Mouse (Mus musculus) neutrophil, adult 83 days (primary cell): Measurements from ENCODE around the gene Itga10. TPM values are rescaled to one million over a fixed set of nuclear protein-coding genes. Genes with fewer than 3 reads are reported as not detected.

Experiments
- total RNA-seq, 2 experiments: library from RNA; stranded (reverse); gene quantifications; one replicate each; pipeline ENCODE4 v1.2.4; 2023

Gene Itga10
- total RNA-seq, result 1 to 10 TPM in 1 of 2 experiments, under 1 TPM in 1; 0.79 to 1.4 TPM

DNA sequence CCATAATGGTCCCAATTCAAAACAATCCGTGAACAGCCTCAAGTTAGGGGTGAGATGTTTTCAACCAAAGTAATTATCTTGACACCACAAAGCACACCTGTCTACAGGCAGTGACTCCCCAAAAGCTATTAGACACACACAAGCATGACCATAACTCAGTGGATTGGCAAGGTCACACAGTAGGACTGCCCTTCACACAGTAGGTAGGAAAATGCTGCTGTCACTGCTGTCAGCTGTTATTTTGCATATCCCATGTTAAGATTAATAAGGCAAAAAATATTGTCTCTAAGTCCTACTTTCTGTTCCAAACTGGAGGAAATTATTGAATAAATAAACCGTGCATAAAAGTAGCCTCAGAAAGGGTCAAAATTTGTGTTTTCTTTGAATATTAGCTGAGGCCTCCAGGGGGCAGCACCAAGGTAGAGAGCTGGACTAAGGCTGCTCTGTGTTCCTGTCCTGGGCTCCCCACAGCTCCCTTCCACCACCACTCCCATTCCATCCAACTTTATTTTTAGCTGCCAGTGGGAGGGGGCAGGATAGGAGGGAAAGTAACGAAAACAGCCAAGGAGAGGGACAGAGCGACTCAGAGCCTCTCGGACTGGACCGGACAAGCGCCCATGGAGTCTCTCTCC, at the start of gene Itga10:
Gene Itga10 (plus strand): TSS at position 567 of the 632 bp plus-strand sequence.

DNA sequence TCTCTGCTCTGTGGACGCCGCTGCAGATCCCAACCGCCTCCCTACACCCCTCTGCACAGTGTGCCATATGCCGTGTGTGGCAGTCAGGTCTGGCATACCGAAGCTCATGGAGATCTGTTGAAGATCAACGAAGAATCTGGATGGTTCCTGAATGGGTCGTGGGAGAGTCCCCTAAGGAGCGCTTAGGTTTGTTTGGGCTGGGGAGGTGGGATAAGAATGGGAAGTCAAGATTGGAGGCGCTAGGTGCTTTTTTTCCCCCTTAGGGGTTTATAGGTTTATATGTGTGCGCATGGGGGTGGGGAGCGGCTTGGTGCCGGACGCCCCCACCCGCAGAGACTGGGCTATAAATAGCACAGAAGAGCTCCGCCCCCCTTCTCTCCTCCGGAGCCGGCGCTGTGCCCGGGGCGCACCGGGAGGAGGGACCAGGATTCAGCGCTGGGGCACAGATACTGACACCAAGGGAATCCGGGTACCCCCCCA, 49.1 kb upstream of the Itga10 start, which contains the start of gene Ankrd34a:
Gene Ankrd34a (plus strand): TSS at position 409 of the 480 bp plus-strand sequence.

DNA sequence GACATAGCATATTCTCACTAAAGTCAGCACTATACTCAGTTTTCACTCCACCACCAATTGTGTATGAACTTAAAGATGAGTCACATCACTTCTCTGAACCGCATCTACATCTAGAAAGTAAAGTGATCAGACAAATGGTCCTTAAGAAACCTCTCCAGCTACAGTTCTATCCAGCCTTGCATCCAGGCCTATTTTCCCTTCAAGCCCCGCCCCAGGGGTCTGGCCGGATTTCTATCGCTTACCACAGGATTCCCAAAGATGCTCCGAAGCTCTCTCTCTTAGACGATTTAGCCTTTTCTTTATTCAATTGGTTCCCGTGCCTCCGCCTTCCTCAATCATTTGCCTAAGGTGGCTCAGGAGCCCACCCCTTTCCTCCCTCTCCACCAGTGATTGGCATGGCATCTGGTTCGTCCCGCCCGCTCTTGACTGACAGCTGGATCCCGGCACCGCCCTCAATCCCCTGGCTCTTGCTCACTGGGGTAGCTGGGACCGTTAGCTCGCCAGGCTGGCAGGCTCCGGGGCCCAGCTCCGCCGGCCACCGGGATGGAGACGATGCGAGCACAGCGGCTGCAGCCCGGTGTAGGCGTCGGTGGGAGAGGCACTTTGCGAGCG, 44.6 kb upstream of the Itga10 start, which contains the start of gene Lix1l:
Gene Lix1l (plus strand): TSS at position 511 of the 612 bp plus-strand sequence.

DNA sequence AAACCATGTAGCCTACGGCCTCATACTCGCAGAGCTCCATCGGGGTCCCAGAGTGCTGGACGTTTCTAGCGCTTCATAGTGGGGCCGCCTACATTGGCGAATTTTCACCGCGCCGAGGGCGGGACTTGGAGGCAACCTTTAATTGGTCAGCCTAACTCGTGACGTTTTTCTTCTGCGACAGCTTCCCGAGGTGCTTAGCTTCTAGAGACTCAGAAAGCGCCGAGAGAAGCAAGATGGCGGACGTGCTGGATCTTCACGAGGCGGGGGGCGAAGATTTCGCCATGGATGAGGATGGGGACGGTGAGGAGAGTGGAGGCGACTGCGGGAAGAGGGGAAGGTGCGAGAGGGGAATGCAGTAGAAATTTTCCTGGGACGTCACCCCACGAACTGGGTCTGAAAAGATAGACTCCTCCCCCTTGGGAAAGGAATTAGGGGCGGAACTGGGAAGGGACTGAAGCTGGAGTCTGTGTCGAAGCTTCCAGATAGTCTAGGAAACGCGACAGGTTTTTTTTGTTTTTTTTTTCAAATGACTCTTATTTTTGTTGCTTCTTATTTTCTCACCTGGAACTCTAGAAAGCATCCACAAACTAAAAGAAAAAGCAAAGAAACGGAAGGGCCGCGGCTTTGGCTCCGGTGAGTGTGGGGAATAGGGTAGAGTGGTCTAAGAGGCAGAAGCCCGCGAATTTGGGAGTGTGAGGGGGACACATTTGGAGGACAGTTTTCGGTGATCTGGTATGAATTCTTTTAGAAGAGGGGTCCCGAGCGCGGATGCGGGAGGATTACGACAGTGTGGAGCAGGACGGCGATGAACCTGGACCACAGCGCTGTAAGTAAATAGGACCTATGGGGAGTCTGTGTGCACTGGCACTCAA, 15.4 kb upstream of the Itga10 start, which contains the start of gene Rbm8a:
Gene Rbm8a (plus strand): TSS at position 205 of the 872 bp plus-strand sequence.

DNA sequence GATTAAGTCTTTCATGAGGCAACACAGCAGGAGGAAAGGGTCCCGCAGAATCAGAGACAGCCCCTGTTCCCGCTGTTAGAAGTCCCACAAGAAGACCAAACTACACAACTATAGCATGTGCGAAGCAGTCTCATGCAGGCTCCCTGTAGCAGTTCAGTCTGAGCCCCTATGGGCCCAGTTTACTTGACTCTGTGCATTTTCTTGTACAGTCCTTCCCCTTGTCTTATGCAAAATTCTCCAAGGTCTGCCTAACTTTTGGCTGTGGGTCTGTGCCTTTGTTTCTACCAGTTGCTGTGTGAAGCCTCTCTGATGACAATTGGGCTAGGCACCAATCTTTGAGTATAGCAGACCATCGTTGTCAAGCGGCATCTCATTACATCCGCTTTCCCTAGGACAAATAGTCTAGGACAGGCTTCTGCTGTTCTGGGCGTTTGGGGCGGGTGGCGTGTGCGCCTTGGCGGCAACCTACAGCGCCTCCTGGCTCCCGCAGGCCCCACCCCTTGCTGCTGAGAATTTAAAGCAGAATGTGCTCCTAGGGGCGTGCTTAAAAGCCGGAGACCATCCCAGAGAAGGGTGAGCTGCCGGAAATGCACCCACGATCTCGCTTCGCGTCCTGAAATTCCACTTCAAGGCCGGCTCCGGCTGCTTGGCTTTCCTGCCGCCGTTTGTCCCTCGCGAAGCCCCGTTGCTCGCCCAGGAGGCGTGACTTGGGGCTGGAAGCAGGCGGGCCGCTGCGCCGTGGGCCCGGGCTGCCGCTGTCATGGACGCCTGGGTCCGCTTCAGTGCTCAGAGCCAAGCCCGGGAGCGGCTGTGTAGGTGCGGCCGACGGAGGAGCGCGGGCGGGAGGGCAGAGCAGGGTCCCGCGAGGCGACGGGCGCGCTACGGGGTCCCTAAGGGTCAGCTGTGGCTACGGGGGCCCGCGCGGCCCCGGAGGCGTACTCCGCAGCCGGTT, 10.2 kb upstream of the Itga10 start, which contains the start of the genes Pex11b and Gm42957:
Gene Pex11b (plus strand): TSS at position 449 of the 952 bp plus-strand sequence.
Gene Gm42957 (plus strand): TSS at position 547 of the 952 bp plus-strand sequence.

DNA sequence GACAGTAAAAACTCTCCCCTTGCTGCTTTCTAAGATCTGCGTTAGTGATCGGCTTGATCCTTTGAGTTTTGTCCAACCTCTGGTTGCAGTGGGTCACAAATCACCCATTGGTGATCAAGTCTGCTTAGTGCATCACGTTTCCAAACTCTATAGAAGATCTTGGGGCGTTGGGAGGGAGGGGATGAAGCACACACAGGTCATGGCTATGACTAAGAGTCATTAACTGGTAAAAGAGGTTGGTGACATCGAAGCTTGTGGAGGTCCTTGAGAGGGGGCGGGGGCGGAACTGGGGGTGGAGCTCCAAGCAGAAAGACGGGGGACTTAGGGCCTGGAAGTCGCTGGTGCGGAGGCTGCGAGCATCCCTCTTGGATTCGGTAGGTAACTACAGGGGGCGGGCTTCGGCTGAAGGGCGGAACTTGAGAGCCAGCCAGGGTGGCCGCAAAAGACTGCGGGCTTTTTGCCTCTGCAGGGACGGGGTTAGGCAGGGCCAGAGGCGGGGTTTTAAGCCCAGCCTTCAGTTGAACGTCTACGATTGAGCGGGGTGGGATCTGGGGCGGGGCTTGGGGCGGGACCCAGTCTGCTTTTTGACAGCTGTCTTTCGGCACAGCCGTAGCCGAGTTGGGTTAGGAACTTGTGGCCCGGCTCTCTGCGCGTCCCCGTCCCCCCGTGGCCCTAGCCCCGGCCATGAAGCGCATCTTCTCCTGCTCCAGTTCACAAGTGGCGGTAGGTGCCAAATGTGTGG, 24.5 kb downstream of the Itga10 start, which contains the start of gene Ankrd35:
Gene Ankrd35 (plus strand): TSS at position 405 of the 742 bp plus-strand sequence.

DNA sequence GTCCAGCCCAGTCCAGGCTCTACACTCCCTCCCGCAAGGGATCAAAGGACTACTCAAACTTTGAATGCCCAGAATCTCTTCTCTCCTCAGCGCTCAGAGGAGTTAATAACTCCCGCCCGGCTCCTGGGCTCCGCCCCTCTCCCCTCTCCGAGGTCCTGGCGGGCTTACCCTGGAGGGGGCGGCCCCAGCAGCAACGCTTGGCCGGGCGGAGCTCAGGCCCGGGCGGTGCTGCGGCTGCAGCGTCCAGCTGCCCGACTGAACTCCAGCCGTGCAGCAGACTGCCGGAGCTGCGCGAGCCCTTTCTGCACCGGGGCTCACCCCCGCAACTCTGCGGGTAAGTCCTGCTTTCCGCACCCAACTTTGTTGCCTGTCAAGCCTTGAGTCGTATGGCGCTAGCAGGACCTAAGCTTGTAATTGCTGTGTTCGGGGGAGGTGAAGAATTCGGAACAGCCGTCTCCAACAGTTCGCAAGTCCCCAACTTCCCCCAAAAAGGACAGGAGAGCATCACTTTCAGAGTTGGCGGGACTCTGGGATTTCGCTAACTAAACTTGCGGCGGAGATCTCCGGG, 50.9 kb downstream of the Itga10 start, which contains the start of gene Pias3:
Gene Pias3 (plus strand): TSS at position 187 of the 568 bp plus-strand sequence.

DNA sequence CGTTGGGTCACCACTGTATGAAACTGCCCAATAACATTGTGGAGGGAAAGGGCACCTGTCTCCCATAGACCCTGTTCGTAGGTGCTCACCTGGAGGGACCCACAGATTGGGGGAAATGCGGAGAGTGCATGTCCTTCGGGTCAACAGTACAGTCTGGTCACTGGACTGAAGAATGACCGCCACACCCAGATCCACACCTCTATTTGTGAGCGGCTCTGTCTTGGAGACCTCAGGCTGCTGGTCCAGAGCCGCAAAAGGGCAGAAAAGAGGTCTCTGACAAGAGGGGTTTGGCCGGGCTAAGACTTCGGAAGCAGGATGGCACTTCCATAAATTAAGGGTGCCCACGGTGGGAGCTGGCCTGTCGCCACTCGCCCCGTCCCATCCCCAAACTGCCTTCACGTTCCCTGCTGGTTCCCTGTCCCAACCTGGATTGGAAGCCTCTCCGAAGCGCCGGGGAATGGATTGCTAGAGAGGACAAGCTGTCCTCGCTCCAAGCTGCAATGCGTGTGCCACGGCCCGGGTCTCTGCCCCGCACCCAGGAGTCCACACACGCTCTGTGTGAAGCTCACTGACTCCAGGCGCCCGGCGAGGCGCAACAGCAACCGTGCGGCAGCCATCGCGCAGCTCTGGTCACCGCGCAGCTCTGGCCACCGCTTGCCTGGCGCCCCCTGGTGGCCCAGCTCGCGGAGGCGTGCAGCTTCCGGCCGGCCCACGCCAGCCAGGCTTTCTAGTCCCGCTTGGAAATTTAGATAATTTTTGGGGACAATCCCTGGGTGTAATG, 62.7 kb downstream of the Itga10 start, which contains the start of gene Nudt17:
Gene Nudt17 (minus strand): TSS at position 660 of the 781 bp plus-strand sequence.

Other genes with a start within 250 kb of the Itga10 start
- not detected for gene BC107364, start 193.3 kb upstream of the Itga10 start, total RNA-seq
- gene Hfe2, start 120.4 kb upstream of the Itga10 start, total RNA-seq, result not detected
- gene Txnip, start 87.6 kb upstream of the Itga10 start, total RNA-seq, result 100 to 1,000 TPM; 373 to 405 TPM
- gene Gm16253, start 68.6 kb upstream of the Itga10 start, total RNA-seq, result not detected
- gene Polr3gl, start 51.4 kb upstream of the Itga10 start, total RNA-seq, result 10 to 100 TPM; 14.2 to 18.0 TPM
- not detected for gene Ankrd34a, start 48.9 kb upstream of the Itga10 start, total RNA-seq
- gene Lix1l, start 44.4 kb upstream of the Itga10 start, total RNA-seq, result under 1 TPM; 0.68 to 0.73 TPM
- 10 to 100 TPM; 49.4 to 49.5 TPM for gene Rbm8a, start 15.7 kb upstream of the Itga10 start, total RNA-seq
- 10 to 100 TPM; 12.7 to 14.2 TPM for gene Pex11b, start 10.2 kb upstream of the Itga10 start, total RNA-seq
- not detected for gene Gm42957, start 10.1 kb upstream of the Itga10 start, total RNA-seq
- not detected for gene Ankrd35, start 24.5 kb downstream of the Itga10 start, total RNA-seq
- 10 to 100 TPM; 38.3 to 43.9 TPM for gene Pias3, start 50.8 kb downstream of the Itga10 start, total RNA-seq
- gene Nudt17, start 63.0 kb downstream of the Itga10 start, total RNA-seq, result 1 to 10 TPM; 1.1 TPM
- 10 to 100 TPM; 38.8 to 41.8 TPM for gene Polr3c, start 82.0 kb downstream of the Itga10 start, total RNA-seq
- 10 to 100 TPM; 62.1 to 65.0 TPM for gene Rnf115, start 82.1 kb downstream of the Itga10 start, total RNA-seq
- gene Pdzk1, start 183.7 kb downstream of the Itga10 start, total RNA-seq, result not detected
- not detected for gene Cd160, start 183.8 kb downstream of the Itga10 start, total RNA-seq